Mouse (Mus musculus) fat pad, adult 2 months (tissue): ENCODE measurements around the gene D3Ertd254e.

Experiments
- DNase-seq: peaks from one replicate; pipeline ENCODE4 v3.0.0-alpha.2; 2011; ENCODE audit warnings: low read depth, low spot score; ENCODE audit errors: extremely low read depth

The D3Ertd254e gene

DNA sequence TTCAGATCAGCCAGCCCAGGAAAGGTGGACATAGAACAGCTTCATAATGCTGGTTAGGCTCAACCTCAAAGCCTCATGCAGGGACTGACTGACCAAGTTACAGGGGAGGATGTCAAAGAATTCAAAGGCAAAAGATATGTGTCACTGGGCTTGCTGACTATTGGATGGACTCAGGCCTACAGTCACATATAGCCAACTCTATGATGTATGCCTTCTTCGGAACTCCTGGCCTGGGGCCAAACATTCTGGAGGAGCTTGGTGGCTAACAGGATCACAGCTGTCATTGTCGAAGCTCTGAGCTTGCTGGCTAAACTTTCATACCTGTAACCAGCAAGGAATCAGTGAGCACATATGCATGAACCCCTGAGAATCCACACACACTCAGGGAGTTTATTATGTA lies 60.1 kb downstream of the D3Ertd254e start:
- no peak for DNase-seq

DNA sequence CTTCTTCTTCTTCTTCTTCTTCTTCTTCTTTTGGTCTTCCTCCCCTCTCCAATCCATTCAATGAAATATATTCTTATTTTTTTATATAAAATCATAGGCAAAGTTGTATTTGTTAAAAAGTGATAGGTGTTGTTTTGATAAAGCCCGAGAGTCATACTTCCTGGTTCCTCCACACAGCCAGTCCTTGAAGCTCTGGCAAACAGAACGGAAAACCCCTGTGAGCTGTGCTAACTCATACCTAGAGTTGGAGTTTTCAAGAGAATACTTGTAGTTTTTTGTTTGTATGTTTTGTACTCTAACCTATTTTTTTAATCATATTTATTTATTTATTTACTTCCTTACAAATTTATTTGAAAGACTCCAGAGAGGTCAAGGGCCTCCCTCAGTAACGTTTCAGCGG lies 61.9 kb downstream of the D3Ertd254e start:
- DNase-seq: no peak
